Mouse (Mus musculus): ENCODE data around the gene Cox15. TPM values are rescaled to one million over a fixed set of nuclear protein-coding genes. Genes with fewer than 3 reads are reported as not detected.

Cox15 gene
- total RNA-seq (2021): 10 to 100 TPM; 13.6 to 19.4 TPM
- long read RNA-seq, experiment 1, full-length matches to known transcripts: 29 of 48 reads
- long read RNA-seq, experiment 1, partial matches to known transcripts: 0 of 48 reads
- long read RNA-seq, experiment 1, other reads (novel, unspliced or antisense): 19 of 48 reads
- long read RNA-seq, experiment 2, full-length matches to known transcripts: 39 of 47 reads
- long read RNA-seq, experiment 2, partial matches to known transcripts: 1 of 47 reads
- long read RNA-seq, experiment 2, other reads (novel, unspliced or antisense): 7 of 47 reads

- DNase-seq (ENCODE audit: low spot score in 2 of 2): peak; percentile 95 to 97
- TF ChIP-seq CTCF (conservative IDR thresholded peaks at IDR 0.05): no peak
- peak within 1 kb of the TSS; percentile 94 for H3K27ac ChIP-seq
- H3K4me3 ChIP-seq: peak within 1 kb of the TSS; percentile 79
These were observed at the start of gene Cox15, which contains the start of gene Cutc for GRCm38 (mm10) chr19:43752489-43753225. Cox15 (minus strand) TSS chr19:43753000. Cutc (plus strand) TSS chr19:43752996.

DNA sequence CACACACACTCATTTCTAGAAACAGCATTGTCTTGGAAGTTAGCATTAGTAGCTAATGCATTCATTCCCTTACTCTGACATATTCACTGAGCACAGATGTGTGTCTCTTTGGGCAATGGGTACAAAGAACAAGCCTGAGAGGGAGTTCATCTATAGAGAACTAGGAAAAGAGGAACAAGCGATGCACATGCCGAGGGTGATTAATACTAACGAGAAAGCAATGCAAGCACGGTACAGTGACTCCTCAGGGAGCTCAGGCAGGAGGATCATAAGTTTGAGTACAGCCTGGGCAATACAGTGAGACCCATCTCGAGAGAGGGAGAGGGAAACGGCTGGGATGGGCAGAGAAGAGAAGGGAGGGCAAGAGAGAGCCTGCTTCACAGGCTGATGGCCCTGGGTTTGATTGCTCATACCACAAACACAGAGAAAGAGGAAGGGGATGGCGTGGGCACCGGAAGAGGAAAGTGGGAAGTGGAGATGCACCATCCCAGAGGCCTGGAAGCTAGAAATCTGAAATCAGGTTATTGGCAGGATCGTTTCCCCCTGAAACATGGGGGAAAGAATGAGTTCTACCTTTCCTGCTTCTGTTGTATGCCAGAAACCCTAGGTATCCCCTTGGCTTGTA, 48.7 kb upstream of the Cox15 start:
- H3K27ac ChIP-seq: no peak overlapping the region
- no peak overlapping the region for H3K4me3 ChIP-seq
- no peak for DNase-seq (ENCODE audit: low spot score in 2 of 2)
- TF ChIP-seq CTCF (conservative IDR thresholded peaks at IDR 0.05): no peak

DNA sequence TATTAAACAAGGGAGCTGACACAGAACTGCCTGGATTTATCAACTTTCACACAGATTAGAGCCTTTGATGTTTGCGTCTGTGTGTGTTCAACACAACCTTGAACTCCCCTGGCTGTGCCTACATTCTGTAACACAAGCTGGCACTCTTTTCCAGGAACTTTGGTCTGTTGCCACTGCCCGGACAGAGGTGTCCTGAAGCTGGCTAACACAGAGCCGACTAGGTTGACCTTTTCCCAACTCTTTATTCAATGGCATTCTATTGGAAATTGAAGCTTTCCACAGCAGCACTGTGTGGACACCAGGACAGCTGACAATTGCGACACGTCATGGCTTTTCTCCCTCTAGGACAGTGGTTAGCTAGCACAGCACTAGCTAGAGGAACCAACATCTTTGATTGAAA, 44.4 kb upstream of the Cox15 start:
- DNase-seq (ENCODE audit: low spot score in 2 of 2): no peak
- H3K4me3 ChIP-seq: no peak overlapping the region
- TF ChIP-seq CTCF (conservative IDR thresholded peaks at IDR 0.05): no peak
- H3K27ac ChIP-seq: no peak overlapping the region

DNA sequence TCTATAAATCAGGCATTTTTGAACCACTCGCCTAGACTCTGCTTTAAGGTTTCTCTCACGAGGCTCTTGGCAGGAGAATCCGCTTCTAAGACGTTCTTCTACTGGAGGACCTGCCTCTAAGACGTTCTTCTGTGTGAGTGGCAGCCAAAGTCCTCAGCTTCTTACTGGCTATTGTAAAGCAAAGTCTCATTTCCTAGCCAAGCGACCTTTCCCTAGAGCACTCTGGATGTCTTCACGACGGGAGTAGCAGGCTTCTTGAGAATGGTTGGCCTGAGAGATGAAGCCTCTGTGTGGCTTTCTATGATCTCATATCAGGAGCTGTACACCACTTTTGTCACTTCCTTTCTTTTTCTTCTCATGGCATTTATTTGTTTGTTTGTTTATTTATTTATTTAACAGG, 42.7 kb upstream of the Cox15 start:
- Histone ChIP-seq H3K27ac (no peak overlapping the region), H3K4me3 (no peak overlapping the region)
- no peak for DNase-seq (ENCODE audit: low spot score in 2 of 2)
- TF ChIP-seq CTCF (conservative IDR thresholded peaks at IDR 0.05): no peak

DNA sequence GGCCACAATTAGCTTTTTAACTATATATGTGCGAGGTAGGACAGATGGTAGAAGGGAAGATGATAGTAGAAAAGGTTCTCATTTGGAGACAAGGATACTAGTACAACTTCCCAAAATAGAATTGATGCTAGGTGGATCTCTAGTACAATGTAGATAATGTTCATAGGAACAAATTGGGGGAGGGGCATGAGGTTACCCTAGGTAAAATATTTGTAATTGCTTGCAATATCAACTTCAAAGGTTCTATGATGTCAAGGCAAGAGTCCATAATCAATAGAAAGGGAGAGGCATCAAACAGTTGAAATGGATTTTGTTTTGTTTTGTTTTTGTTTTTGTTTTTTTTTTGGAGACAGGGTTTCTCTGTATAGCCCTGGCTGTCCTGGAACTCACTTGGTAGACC, 41.2 kb upstream of the Cox15 start:
- DNase-seq (ENCODE audit: low spot score in 2 of 2): no peak
- TF ChIP-seq CTCF (conservative IDR thresholded peaks at IDR 0.05): no peak
- H3K4me3 ChIP-seq: no peak overlapping the region
- H3K27ac ChIP-seq: no peak overlapping the region

GRCm38 (mm10) chr19:43792537-43792936, 39.7 kb upstream of the Cox15 start:
- Histone ChIP-seq H3K4me3 (no peak overlapping the region), H3K27ac (no peak overlapping the region)
- TF ChIP-seq CTCF (conservative IDR thresholded peaks at IDR 0.05): no peak
- no peak for DNase-seq (ENCODE audit: low spot score in 2 of 2)

DNA sequence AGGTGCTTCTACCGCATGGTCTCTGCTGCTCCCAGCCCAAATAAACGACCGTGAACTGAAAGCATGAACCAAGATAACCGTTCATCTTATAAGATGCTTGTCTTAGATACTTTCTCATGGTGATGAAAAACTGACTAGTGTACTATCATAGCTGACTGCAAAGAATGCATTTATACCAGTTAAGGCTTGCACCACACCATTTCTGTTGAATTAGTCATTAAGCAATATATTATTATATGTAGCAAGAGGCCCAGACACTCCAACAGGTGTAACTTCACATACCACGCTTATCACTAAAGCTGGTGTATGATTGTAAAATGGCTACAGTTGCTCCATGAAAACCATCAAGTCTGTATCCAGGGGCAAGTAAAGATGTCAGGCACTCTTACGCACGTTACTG, 37.0 kb upstream of the Cox15 start:
- Histone ChIP-seq H3K27ac (no peak overlapping the region), H3K4me3 (no peak overlapping the region)
- no peak for TF ChIP-seq CTCF (conservative IDR thresholded peaks at IDR 0.05)
- no peak for DNase-seq (ENCODE audit: low spot score in 2 of 2)

GRCm38 (mm10) chr19:43786249-43787026, 33.6 kb upstream of the Cox15 start:
- DNase-seq (ENCODE audit: low spot score in 2 of 2): no peak
- TF ChIP-seq CTCF (conservative IDR thresholded peaks at IDR 0.05): no peak
- Histone ChIP-seq H3K4me3 (no peak overlapping the region), H3K27ac (no peak overlapping the region)

GRCm38 (mm10) chr19:43784761-43785160, 32.0 kb upstream of the Cox15 start:
- no peak overlapping the region for H3K27ac ChIP-seq
- TF ChIP-seq CTCF (conservative IDR thresholded peaks at IDR 0.05): no peak
- no peak overlapping the region for H3K4me3 ChIP-seq
- DNase-seq (ENCODE audit: low spot score in 2 of 2): no peak

GRCm38 (mm10) chr19:43781980-43782379, 29.2 kb upstream of the Cox15 start, which contains the start of gene Abcc2:
Abcc2 (plus strand) TSS chr19:43782192.
- no peak for TF ChIP-seq CTCF (conservative IDR thresholded peaks at IDR 0.05)
- no peak within 1 kb of the TSS for H3K27ac ChIP-seq
- H3K4me3 ChIP-seq: no peak within 1 kb of the TSS
- no peak for DNase-seq (ENCODE audit: low spot score in 2 of 2)

GRCm38 (mm10) chr19:43780391-43780790, 27.6 kb upstream of the Cox15 start:
- Histone ChIP-seq H3K4me3 (no peak overlapping the region), H3K27ac (no peak overlapping the region)
- no peak for DNase-seq (ENCODE audit: low spot score in 2 of 2)
- no peak for TF ChIP-seq CTCF (conservative IDR thresholded peaks at IDR 0.05)

DNA sequence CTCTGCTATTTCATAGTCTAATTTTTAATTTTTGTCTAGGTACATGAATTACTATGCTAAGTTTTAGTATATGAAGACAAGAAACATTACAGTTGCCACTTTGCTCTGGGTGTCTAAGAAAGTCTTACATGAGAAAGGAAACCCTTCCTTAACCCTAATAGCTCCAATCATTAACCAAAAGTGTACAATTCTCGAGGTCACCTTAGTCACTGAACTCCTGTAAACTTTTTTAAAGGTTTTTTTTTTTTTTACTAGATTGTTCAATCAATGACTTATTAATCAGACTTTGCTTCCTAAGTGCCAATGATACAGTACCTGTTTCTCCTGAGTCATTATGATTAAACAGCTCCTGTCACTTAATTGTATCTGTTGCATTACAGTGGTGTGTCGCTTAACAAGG, 24.5 kb upstream of the Cox15 start:
- no peak overlapping the region for H3K4me3 ChIP-seq
- H3K27ac ChIP-seq: no peak overlapping the region
- DNase-seq (ENCODE audit: low spot score in 2 of 2): no peak
- no peak for TF ChIP-seq CTCF (conservative IDR thresholded peaks at IDR 0.05)

DNA sequence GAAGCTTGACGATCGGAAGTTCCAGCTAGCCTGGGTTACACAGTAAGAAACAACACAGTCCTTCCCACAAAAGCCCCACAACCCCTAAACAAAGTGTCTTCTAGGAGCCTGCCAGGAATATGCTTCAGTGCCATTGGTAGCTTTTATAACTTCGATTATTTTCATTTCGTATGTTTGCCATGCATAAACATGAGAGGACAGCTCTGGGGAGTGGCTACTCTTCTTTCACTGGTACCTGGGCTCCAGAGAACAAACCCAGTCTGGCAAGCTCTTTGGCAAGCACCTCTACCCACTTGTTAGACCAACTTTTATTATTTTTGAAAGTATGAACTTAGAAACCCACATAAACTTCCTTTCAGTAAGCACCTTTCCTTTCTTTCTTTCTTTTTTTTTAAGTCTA, 23.8 kb upstream of the Cox15 start:
- Histone ChIP-seq H3K4me3 (no peak overlapping the region), H3K27ac (no peak overlapping the region)
- no peak for DNase-seq (ENCODE audit: low spot score in 2 of 2)
- TF ChIP-seq CTCF (conservative IDR thresholded peaks at IDR 0.05): no peak

Measured in layer of hippocampus, adult 2 months (tissue).